Mouse (Mus musculus): ENCODE measurements around the gene Gpn1.

The Gpn1 gene

GRCm38 (mm10) chr5:31559401-31559800 lies 64.9 kb downstream of the Gpn1 start:
- no peak for ATAC-seq (ENCODE audit: low TSS enrichment)

- no peak for ATAC-seq (ENCODE audit: low TSS enrichment)
Measured at GRCm38 (mm10) chr5:31560352-31560751, 65.8 kb downstream of the Gpn1 start.

- peak; percentile 66 for ATAC-seq (ENCODE audit: low TSS enrichment)
Measured at GRCm38 (mm10) chr5:31562036-31562666, 67.6 kb downstream of the Gpn1 start.

Data from frontal cortex, adult (tissue).